Mouse (Mus musculus): ENCODE results near the gene Cenph.

- TF ChIP-seq CTCF (IDR thresholded peaks at IDR 0.05; ENCODE audit: low read depth), result no peak; the same call in 1 of the 2 replicates
- no peak for TF ChIP-seq EP300 (optimal IDR thresholded peaks at IDR 0.05)
Observed at GRCm38 (mm10) chr13:100744036-100744744, 31.5 kb downstream of the Cenph start, which contains the start of gene Mrps36.
